Mouse (Mus musculus): ENCODE measurements around the gene Irf2bpl. TPM values are rescaled to one million over a fixed set of nuclear protein-coding genes. Genes with fewer than 3 reads are reported as not detected.

Irf2bpl gene
- polyA plus RNA-seq, 1 experiment from 2014 or later = 30.4 TPM

DNA sequence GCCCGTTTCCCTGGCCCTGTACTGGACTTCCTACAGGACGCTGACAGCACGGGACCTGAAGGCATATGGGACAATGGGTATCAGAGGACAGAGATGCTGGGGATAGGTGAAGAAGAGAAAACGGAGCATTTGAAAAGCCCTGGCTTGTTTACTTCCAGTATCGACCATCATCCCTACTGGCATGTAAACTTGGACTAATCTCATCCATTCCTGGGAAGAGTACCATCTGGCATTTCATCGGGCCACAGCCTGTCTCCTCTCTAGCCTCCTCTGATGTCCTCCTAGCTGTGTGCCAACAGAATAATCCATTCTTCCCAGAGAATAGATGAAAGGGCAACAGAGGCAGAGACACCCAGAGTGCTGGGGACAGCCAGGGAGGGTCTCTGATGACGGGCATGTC, 31.0 kb upstream of the Irf2bpl start:
- no peaks in the 10 kb centered on the region for H3K27me3 ChIP-seq (ENCODE audit: insufficient read depth, low read length)

DNA sequence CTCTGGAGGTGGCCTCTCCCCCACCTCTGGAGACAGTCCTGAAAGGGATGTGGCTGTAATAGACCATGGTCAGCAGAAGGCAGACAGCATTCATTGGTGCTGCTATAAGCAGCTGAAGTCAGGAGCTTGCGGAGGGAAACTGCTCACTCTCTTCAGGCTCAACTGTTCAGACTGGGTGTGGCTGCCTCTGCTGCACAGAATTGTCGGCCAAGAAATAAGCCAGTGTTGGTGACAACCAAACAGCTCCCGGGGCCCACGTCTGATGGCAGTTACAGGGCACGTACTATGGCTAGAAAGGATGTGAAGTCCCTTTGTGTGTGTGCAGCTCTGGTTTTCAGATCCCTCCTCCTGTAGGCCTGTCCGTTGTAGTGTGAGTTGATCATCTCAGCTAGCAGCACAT, 30.2 kb upstream of the Irf2bpl start:
- Histone ChIP-seq H3K9ac (replicated peaks; ENCODE audit: low read length) (peak overlapping the region; percentile 28; the same call in 1 of the 2 replicates), H3K27me3 (ENCODE audit: insufficient read depth, low read length) (no peaks in the 10 kb centered on the region), H3K4me1 (ENCODE audit: insufficient read depth, low read length) (peaks cover 40% of the 10 kb centered on the region), H3K9me3 (ENCODE audit: low read length) (no peaks in the 10 kb centered on the region), H3K4me3 (ENCODE audit: low read length) (no peak overlapping the region), H3K4me2 (replicated peaks; ENCODE audit: low read depth, low read length) (no peak overlapping the region), H3K36me3 (ENCODE audit: insufficient read depth, low read length) (no peaks in the 10 kb centered on the region), H3K27ac (ENCODE audit: low read length) (0 out of 2 replicates have a peak overlapping the region, but pooled peaks have one; percentile 23)
- 64% methylated on average over 6 of the region's 6 CpGs for WGBS
- ATAC-seq (ENCODE audit: low FRiP score, low TSS enrichment) = no peak

More for the DNA sequence above, 31.0 kb upstream of the Irf2bpl start:
- Histone ChIP-seq H3K9me3 (ENCODE audit: low read length) (no peaks in the 10 kb centered on the region), H3K9ac (replicated peaks; ENCODE audit: low read length) (no peak overlapping the region), H3K36me3 (ENCODE audit: insufficient read depth, low read length) (no peaks in the 10 kb centered on the region), H3K27ac (ENCODE audit: low read length) (no peak overlapping the region), H3K4me1 (ENCODE audit: insufficient read depth, low read length) (peaks cover 40% of the 10 kb centered on the region), H3K4me3 (ENCODE audit: low read length) (no peak overlapping the region), H3K4me2 (replicated peaks; ENCODE audit: low read depth, low read length) (no peak overlapping the region)
- 74% methylated on average over 7 of the region's 7 CpGs for WGBS
- ATAC-seq (ENCODE audit: low FRiP score, low TSS enrichment) = no peak

DNA sequence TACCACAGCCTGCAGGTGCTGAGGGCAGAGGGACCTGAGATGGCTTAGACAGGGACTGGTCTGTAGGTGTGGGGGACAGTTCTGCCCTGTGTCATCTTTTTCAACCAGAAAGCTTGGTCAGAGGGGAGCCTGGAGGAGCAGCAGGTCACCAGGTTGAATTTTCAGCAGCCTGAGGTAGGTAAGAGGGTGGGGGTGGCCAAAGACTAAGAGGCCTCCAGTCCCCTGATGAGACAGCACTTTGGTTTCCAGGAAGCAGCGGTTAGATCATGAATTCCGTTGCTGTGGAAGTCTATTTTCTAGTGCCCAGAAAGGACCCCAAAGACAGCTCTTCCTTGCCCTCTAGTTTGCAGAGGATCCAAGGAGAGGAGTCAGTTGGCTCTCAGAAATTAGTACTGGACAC, 29.8 kb upstream of the Irf2bpl start:
- H3K4me1 ChIP-seq (ENCODE audit: insufficient read depth, low read length) = peaks cover 38% of the 10 kb centered on the region
- ATAC-seq (ENCODE audit: low FRiP score, low TSS enrichment) = no peak
- H3K36me3 ChIP-seq (ENCODE audit: insufficient read depth, low read length) = no peaks in the 10 kb centered on the region
- 64% methylated on average over 2 of the region's 2 CpGs for WGBS
- H3K9me3 ChIP-seq (ENCODE audit: low read length) = no peaks in the 10 kb centered on the region
- peak overlapping the region; percentile 28; the same call in 1 of the 2 replicates for H3K9ac ChIP-seq (replicated peaks; ENCODE audit: low read length)
- no peak overlapping the region for H3K4me3 ChIP-seq (ENCODE audit: low read length)
- no peaks in the 10 kb centered on the region for H3K27me3 ChIP-seq (ENCODE audit: insufficient read depth, low read length)
- H3K4me2 ChIP-seq (replicated peaks; ENCODE audit: low read depth, low read length) = no peak overlapping the region
- 0 out of 2 replicates have a peak overlapping the region, but pooled peaks have one; percentile 23 for H3K27ac ChIP-seq (ENCODE audit: low read length)

DNA sequence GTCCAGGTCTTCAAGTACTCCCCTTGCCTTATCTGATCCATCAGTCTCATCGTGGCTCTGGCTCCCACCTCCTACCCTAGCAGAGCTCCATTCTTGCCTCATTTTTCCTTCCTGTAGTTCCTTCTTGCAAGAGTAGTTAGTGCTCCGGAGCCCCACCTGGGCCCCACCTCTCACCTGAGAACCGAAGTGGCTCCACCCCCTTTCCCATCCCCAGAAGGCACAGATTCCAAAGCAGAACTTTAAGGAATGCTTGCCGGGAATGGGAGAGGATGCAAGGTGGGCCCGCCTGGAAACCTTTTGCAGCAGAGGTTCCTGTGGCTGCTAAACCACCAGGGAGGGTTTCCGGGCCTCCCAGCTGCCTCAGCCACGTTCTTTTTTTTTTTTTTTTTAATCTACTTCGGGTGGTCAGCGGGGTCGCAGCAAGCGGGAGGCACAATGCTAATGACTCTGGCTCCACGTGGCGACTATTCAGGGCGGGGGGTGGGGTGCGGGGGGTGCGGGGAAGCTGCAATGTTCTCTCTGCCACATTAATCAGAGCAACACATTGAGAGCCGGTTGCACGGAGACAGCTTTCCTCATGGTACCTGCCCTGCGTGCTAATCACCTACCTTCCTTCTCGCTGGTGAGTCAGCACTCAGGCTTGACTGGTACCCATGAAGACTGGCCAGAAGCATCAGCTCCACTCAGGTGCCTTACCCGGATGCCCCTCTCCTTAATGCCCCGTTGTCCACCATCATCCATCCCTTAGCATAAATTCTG, 27.9 kb upstream of the Irf2bpl start:
- ATAC-seq (ENCODE audit: low FRiP score, low TSS enrichment) = no peak
- Histone ChIP-seq H3K9me3 (ENCODE audit: low read length) (no peaks in the 10 kb centered on the region), H3K4me1 (ENCODE audit: insufficient read depth, low read length) (peaks cover 23% of the 10 kb centered on the region), H3K36me3 (ENCODE audit: insufficient read depth, low read length) (no peaks in the 10 kb centered on the region), H3K27me3 (ENCODE audit: insufficient read depth, low read length) (no peaks in the 10 kb centered on the region), H3K9ac (replicated peaks; ENCODE audit: low read length) (no peak overlapping the region; the same call in 1 of the 2 replicates), H3K27ac (ENCODE audit: low read length) (no peak overlapping the region), H3K4me2 (replicated peaks; ENCODE audit: low read depth, low read length) (peak overlapping the region; percentile 43), H3K4me3 (ENCODE audit: low read length) (no peak overlapping the region)
- WGBS = 6% methylated on average over 22 of the region's 22 CpGs

DNA sequence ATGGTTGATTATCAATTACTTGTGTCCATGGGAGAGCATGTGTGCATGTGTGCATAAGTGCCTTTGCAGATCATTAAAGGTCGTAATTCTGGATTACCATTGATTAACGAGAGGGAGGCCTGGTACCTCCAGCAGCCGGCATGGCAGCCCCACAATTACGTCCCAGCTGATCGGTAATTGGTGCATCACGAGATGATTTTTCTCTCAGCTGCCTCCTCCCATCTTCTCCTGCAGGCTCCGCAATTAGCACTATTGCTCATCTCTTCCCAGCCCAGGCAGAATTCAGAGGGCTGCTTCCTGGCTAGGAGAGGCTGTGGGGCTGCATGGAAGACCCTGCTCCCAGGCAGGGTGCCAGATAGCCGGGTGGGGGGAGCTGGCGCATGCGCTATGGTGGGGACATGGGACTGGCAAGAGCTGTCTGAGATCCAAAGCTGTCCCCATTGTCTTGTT, 26.9 kb upstream of the Irf2bpl start:
- H3K27me3 ChIP-seq (ENCODE audit: insufficient read depth, low read length) = no peaks in the 10 kb centered on the region
- no peak for ATAC-seq (ENCODE audit: low FRiP score, low TSS enrichment)
- H3K9ac ChIP-seq (replicated peaks; ENCODE audit: low read length) = no peak overlapping the region
- no peaks in the 10 kb centered on the region for H3K9me3 ChIP-seq (ENCODE audit: low read length)
- peaks cover 23% of the 10 kb centered on the region for H3K4me1 ChIP-seq (ENCODE audit: insufficient read depth, low read length)
- H3K27ac ChIP-seq (ENCODE audit: low read length) = no peak overlapping the region
- no peaks in the 10 kb centered on the region for H3K36me3 ChIP-seq (ENCODE audit: insufficient read depth, low read length)
- 35% methylated on average over 10 of the region's 10 CpGs for WGBS
- H3K4me2 ChIP-seq (replicated peaks; ENCODE audit: low read depth, low read length) = no peak overlapping the region
- no peak overlapping the region for H3K4me3 ChIP-seq (ENCODE audit: low read length)

DNA sequence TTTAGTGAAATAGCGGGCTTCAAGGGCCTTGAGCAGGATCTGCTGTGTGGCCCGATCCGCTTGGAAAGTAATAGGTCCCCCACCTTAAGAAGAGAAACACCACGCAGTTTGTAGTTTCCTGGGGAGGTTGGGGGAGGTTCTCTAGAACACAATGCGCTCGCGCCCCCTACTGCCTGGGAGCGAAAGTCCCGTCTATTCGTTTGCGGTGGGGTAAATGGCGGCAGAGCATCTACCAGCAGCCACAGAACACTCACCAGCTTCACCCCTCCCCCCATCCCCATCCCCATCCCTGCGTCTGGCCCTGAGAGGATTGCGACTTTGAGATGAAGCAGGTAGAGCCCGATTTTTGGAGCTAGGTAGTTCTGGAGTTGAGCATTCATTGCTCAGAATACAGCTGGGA, 21.8 kb upstream of the Irf2bpl start:
- no peaks in the 10 kb centered on the region for H3K9me3 ChIP-seq (ENCODE audit: low read length)
- no peaks in the 10 kb centered on the region for H3K36me3 ChIP-seq (ENCODE audit: insufficient read depth, low read length)
- no peak overlapping the region for H3K27ac ChIP-seq (ENCODE audit: low read length)
- no peak overlapping the region for H3K4me3 ChIP-seq (ENCODE audit: low read length)
- peak; percentile 52; the same call in 1 of the 2 replicates for ATAC-seq (ENCODE audit: low FRiP score, low TSS enrichment)
- H3K9ac ChIP-seq (replicated peaks; ENCODE audit: low read length) = no peak overlapping the region
- H3K4me2 ChIP-seq (replicated peaks; ENCODE audit: low read depth, low read length) = no peak overlapping the region
- no peaks in the 10 kb centered on the region for H3K27me3 ChIP-seq (ENCODE audit: insufficient read depth, low read length)
- peaks cover 23% of the 10 kb centered on the region for H3K4me1 ChIP-seq (ENCODE audit: insufficient read depth, low read length)
- WGBS = 3% methylated on average over 15 of the region's 15 CpGs

DNA sequence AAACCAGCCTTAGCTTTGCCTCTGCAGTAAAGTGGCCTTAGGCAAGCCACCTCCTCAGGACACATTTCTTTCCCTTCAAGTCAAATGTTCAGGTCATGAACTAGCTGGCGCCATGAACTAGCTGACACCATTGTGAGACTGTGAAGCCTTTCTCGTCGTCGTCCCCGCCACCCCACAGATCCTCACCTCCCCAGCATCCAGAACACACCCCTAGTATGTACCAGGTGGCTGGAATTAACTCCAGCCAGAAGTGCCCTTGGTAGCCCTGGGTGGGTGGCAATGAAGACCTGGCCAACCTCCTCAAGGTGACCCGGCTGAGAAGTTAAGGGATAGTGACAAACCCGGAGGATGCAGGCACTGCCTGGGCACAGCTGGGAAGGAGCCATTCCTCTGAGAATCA, 21.3 kb upstream of the Irf2bpl start:
- ATAC-seq (ENCODE audit: low FRiP score, low TSS enrichment) = no peak
- H3K36me3 ChIP-seq (ENCODE audit: insufficient read depth, low read length) = no peaks in the 10 kb centered on the region
- no peak overlapping the region for H3K27ac ChIP-seq (ENCODE audit: low read length)
- H3K4me2 ChIP-seq (replicated peaks; ENCODE audit: low read depth, low read length) = no peak overlapping the region
- no peaks in the 10 kb centered on the region for H3K27me3 ChIP-seq (ENCODE audit: insufficient read depth, low read length)
- no peak overlapping the region for H3K4me3 ChIP-seq (ENCODE audit: low read length)
- no peaks in the 10 kb centered on the region for H3K9me3 ChIP-seq (ENCODE audit: low read length)
- 57% methylated on average over 7 of the region's 7 CpGs for WGBS
- peaks cover 23% of the 10 kb centered on the region for H3K4me1 ChIP-seq (ENCODE audit: insufficient read depth, low read length)
- 0 out of 2 replicates have a peak overlapping the region, but pooled peaks have one; percentile 5 for H3K9ac ChIP-seq (replicated peaks; ENCODE audit: low read length)

DNA sequence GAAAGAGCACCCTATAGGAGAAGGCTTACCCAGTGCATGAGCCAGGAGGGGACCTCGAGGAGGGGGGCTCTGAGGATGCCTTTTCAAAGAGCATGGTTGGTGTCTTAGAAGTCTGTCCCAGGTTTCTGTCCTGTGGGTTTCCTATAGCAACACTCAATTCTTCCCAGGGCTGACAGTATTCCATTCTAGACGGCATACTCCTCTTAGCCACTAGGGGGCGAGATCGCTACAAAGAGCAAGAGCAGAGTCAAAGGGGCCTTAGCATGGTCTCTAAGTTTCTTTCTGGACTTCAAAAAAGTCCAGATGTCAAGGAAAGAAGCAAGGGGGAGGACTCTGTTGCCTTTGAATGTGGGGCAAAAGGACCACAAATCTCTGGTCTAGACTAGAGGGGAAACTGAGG, 20.6 kb upstream of the Irf2bpl start:
- H3K36me3 ChIP-seq (ENCODE audit: insufficient read depth, low read length) = no peaks in the 10 kb centered on the region
- ATAC-seq (ENCODE audit: low FRiP score, low TSS enrichment) = peak; percentile 33; the same call in 1 of the 2 replicates

DNA sequence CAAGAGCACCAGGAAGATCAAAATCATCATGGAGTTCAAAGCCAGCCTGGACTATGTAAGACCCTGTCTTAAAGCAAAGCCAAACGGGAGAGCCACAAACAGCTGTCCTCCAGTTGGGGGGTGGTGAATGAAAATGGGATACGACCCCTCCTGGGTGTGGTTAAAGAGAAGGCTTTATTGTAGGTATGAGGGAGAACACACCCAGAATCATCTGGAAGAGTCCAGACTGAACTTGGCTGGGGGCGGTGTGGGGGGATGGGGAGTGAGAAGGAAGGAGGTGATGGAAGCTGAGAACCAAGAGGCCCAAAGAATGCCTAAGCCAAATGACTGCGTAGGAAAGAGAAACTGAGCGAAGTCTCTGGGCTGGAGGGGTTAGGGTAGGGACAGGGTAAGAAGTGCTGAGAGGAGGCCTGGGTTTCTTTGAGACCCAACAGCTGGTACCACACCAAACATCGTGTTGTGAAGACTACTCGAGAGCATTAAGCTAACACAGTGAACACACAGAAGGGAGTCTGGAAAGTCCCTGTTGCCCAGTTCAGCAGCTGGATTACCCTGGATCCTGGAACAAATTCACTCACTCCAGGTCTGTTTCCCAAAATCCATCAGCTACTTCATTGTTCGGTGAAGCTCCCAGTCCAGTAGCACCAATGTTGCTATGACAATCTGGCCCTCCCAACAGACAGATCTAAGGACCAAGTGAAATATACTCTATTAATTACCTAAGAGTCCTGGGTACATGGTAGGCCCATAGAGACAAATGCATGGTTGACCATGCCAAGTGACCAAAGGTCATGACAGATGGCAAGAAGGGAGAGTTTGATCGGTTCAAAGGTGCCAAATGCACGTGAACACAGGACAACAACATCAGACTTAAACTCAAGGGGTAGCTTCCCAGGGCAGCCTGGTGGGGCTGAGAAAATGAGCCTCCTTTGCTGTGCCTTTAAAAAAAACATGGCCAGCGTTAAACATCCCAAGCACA, 19.5 kb upstream of the Irf2bpl start:
- Histone ChIP-seq H3K27ac (ENCODE audit: low read length) (no peak overlapping the region), H3K4me2 (replicated peaks; ENCODE audit: low read depth, low read length) (no peak overlapping the region), H3K36me3 (ENCODE audit: insufficient read depth, low read length) (no peaks in the 10 kb centered on the region), H3K27me3 (ENCODE audit: insufficient read depth, low read length) (no peaks in the 10 kb centered on the region), H3K4me1 (ENCODE audit: insufficient read depth, low read length) (peaks cover 40% of the 10 kb centered on the region), H3K9me3 (ENCODE audit: low read length) (no peaks in the 10 kb centered on the region), H3K4me3 (ENCODE audit: low read length) (no peak overlapping the region), H3K9ac (replicated peaks; ENCODE audit: low read length) (no peak overlapping the region)
- WGBS = 74% methylated on average over 11 of the region's 11 CpGs
- ATAC-seq (ENCODE audit: low FRiP score, low TSS enrichment) = no peak

More for the DNA sequence above, 20.6 kb upstream of the Irf2bpl start:
- Histone ChIP-seq H3K9ac (replicated peaks; ENCODE audit: low read length) (no peak overlapping the region), H3K27me3 (ENCODE audit: insufficient read depth, low read length) (no peaks in the 10 kb centered on the region), H3K4me1 (ENCODE audit: insufficient read depth, low read length) (peaks cover 29% of the 10 kb centered on the region), H3K27ac (ENCODE audit: low read length) (no peak overlapping the region), H3K9me3 (ENCODE audit: low read length) (no peaks in the 10 kb centered on the region), H3K4me3 (ENCODE audit: low read length) (no peak overlapping the region), H3K4me2 (replicated peaks; ENCODE audit: low read depth, low read length) (no peak overlapping the region)
- WGBS = 16% methylated on average over 4 of the region's 4 CpGs

All from kidney, embryonic 16.5 days (tissue).